Mouse (Mus musculus) kidney, adult 9 months (tissue): ENCODE results near the gene Snx32.
A peak's percentile ranks its signal among the peaks of the same experiment; 100 is the strongest.

Experiments
- DNase-seq: peaks from one replicate; pipeline ENCODE4 v3.0.0; 2022

The Snx32 gene

DNA sequence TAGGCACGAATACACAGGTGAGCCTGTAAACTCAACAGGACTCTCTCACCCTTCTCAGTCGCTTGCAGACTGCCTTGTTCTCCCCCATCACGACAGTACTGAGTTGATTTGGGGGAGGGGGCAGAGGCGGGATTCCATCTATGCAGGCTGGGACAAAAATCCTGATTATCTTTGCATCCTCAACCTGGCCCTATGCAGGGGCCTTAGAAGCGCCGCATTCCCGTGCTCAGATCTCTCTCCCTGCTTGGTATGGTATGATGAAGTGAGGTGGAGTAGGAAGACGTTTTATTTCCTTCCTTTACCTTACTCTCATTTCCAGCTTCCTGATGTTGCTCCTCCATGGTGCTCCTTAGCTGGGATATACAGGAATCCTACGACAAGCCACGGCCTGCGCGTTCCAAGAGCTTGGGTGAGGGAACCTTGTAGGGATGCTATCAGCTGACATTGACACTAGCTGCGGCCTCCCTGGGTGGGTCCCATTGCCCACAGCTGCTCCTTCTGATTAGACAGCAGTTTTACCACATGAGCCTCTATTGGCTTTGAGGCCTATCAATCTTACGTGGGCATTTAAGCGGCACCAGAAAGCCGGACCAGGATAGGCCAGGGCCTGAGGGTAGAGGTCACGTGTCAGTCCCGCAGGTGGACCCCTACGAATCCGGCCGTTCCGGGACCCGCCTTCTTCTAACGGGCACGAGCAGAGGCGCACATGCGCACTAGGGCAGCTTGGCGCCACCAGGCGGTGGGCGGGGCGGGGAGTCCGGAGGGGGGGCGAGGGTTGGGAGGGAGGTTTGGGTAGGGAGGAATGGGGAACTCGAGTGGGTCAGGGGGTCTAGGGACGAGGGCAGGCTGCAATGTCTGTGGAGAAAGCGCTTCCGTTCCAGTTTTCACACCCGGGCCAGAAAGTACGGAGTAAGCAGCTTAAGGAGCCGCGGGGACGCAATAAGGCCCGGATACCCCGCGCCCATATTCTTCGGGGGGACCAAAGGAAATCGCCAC is at the start of gene Snx32:
Snx32 (minus strand) TSS at position 508 of the 996 bp plus-strand sequence.
- DNase-seq, result peak; percentile 99

DNA sequence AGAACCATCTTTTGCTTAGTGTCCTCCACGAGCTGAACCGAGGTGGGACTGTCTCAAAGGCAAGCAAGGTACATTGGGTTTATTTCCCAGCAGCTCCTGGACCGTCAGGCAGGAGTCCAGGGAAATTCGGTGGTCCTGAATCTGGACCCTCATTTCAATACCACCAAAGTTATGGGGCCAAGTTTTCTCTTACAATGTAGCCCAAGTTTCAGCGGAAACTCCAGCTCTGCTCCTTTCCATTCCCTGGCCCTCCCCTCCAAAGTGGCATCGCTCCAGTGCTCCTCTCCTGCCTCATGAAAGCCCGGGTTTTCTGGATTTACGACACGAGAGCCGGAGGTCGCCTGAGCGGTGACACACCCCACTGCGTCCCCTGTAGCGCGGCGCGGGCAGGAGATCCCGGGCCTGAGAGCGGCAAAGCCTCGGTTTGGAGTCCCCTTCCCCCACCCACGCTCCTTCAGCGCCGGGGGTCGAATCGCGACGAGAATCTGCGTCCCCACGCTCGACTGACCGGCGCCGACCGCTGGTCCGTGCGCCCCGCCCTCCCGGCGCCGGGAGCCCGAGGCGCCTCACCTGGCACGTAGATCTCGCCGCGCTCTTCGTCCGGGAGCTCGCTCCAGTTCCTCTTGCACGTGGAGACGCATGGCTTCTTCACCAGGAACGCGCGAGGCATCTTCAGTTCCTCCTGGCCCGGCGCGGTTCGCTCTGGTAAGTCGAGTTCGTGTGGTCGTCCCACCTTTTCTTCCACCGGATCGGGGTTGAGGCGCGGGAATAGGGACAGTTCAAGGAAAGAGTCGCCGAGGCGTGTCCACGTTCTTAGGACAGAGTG is 49.5 kb upstream of the Snx32 start:
- DNase-seq, result peak; percentile 48

DNA sequence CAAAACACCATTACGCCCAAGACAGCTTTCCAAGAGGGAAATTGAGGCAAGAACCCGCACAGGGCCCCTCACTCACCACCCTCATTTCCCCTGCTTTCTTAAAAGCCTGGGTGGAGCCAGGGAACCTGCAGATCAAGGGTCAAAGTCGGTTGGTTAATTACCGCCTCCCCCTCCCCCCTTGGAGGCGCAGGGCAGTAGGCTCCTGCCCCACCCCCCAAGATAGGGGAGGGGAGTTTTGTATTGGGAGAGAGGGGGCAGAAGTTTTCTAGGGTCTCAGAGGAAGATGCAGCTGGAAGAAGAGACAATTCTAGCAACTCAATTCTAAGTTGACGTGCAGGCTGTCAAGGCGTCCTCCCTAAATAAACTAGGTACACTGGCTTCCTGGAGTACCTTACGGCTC is 48.9 kb upstream of the Snx32 start:
- peak; percentile 91 for DNase-seq

DNA sequence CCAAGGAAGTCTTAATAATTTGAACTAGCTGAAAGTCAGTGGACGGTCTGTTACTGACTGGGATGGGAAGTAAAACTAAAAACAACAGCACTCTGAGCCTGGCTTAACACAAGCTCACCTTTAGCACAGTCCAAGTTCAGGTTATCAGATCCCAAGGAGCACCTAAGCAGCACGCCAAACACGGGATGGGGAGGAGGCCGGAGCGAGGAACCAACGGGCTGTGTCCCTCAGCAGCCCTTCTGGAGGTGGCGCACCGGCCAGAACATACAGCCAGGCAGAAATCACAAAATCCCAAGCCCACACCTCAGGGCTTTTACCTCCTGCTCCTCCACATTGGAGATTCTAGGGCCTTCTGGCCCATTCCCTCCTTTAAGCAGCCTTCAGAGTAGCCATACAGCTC is 48.4 kb upstream of the Snx32 start:
- DNase-seq, result no peak

DNA sequence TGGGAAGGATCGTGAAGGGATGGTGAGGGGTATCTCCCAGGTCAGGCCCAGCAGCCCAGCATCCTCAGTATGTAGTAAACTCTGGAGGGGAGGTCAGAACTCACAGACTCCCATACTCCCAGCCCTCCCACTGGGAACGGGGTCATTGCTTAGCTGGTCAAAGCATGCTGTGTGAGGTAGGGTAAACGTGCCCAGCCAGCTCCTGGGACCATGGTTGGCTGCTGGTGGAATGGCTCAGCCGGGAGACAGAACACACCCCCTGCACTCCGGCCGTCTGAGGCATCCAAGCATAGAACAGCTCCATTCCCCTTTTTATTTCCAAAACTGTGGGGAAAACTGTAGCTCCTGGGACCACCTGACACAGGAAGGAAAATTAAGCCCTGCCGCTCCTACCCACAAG is 47.8 kb upstream of the Snx32 start:
- peak; percentile 76 for DNase-seq

DNA sequence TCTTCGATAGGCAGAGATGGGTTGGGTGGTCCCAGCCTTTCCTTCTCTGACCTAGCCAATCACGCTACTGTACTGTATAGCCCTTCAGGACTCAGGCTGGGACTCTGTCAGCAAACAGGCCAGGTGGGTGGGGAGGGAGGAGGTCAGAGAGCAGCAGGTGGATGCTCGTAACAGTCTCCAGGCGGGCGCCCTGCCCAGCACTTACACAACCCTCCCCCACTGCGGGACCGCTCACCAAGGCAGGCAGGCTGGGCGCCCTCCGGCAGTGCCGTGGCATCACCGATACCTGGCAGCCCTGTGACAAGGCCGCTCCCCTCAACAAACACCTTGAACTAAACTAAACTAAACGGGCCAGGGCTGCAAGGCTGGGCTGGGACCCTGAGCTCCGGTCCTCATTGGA is 43.9 kb upstream of the Snx32 start:
- DNase-seq, result peak; percentile 84

DNA sequence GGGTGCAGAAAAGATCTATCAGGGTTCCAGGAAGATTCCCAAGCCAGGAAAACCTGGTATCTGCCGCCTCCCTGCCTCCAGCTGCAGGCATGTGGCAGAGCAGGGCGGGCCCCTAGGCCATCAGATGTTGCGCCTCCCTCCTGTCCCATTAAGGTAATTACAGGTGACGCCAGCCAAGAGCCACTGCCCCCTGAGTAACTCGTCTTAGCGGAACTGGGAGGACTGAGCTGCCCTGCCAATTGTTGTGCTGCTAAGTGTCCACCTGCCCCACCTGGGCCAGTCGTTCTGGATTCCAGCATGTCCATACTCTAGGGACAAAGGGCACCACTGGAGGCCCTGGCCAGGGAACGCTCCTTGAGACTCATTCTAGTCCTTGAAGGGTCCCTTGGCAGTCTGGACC is 43.5 kb upstream of the Snx32 start:
- DNase-seq, result peak; percentile 46

DNA sequence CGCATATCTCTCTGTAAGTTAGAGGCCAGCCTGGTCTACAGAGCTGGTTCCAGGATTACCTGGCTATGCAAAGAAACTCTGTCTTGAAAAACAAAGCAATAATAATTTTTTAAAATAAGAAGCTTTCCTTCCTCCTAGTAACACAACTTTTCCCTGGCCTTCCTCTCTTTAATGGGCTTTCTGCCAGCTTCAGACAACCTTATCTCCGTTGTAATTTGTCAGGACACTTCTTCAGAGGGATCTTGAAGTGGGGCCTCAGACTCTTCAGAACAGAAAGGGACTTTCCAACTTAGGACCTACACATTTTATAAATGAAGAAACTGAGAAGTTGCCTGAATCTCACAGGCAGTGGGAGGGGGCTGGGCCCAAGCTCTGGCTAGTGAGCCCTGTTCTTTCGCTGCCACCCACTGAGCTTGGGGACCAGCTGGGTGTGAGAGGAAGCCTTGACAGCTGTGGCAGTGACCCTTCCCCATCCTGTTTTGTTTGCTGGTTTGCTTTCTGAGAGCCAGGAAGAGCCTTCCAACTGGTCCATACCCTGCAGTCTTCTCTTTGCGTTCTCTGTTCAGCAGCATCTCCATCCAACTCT is 37.2 kb upstream of the Snx32 start:
- DNase-seq, result no peak

DNA sequence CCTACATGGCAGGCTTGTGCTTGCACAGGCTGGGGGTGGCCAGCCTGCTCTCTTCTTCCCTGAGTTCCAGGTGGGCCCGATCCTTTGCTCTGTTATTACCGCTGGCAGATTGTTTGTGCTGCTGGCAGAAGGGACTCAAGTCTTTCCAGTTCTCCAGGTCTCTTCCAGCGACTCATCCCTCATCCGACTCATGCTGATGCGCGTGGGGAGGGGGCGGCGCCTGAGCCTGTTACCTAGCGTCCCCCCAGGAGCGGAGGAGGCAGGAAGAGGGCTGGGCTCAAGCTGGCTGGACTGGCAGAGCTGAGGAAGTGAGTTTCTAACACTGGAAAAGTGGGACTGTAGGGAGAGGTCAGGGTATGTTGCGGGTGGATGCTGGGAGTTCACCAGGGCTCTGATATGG is 33.7 kb upstream of the Snx32 start:
- no peak for DNase-seq

DNA sequence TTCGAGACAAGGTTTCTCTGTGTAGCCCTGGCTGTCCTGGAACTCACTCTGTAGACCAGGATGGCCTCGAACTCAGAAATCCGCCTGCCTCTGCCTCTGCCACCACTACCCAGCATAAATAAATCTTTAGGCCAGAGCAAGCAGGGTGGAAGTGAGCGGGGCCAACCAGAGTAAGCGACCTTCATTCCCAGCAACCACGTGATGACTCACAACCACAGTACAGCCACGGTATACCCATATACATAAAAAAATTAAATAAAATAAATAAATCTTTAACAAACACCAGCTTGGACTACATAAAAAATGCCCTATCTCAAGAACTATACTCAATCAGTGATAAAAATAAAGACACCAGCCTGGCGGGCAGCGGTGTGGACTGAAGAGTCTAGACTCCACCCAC is 33.0 kb upstream of the Snx32 start:
- DNase-seq, result no peak

DNA sequence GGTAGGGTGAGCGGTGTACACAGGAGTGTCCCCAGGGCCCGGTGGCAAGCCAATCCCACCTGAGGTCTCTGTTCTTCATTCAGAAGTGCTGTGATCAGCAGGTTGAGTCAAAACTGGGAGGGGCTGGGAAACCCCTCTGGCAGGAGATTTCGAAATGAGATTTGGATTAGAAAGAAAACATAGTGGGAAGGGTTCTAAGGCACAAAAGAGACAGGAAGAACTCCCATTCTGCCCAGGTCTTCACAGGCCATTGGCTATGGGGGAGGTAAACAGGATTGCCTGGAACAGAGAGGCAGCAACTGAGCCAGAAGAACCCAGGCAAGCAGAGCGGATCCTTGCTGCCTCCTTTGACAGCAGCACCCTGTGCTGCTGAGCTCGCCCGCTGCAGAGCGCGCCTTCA is 28.4 kb upstream of the Snx32 start:
- DNase-seq, result no peak

DNA sequence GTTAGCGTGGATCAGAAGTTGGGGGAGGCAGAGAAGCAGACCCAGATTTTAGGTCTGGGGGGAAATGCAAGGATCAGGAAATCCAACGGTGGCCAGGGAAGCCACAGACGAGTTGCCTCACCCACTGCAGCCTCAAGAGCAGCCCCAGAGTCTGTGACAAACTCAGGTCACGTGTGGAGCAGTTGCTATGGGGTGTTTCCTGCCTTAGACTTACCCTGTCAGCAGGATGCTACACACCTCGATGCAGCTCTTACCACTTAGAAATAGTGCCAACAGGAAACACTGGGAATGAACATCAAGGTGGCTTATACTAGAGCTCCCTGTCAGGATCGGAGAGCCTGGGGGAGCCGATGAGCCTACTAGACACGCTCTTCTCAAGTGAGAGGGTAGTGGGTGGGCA is 22.2 kb upstream of the Snx32 start:
- no peak for DNase-seq

DNA sequence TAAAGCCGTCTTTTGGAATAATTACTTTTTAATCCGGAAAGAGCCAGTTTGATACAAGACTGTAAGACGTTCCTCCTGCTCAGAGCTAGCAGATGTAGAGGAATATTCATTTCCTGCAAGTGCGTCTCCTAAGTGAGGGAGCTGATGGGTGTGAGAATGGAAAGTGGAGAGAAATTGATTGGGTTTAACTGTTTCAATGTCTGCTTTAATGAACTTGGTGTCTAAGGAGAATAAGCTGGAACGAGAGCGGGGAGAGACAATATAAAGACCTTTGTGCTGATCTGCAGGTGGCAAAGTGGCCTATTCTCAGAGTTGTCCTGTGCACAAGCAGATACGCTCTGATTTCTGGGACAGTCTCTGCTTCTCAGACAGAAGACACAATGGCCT is 19.8 kb upstream of the Snx32 start:
- DNase-seq, result no peak

DNA sequence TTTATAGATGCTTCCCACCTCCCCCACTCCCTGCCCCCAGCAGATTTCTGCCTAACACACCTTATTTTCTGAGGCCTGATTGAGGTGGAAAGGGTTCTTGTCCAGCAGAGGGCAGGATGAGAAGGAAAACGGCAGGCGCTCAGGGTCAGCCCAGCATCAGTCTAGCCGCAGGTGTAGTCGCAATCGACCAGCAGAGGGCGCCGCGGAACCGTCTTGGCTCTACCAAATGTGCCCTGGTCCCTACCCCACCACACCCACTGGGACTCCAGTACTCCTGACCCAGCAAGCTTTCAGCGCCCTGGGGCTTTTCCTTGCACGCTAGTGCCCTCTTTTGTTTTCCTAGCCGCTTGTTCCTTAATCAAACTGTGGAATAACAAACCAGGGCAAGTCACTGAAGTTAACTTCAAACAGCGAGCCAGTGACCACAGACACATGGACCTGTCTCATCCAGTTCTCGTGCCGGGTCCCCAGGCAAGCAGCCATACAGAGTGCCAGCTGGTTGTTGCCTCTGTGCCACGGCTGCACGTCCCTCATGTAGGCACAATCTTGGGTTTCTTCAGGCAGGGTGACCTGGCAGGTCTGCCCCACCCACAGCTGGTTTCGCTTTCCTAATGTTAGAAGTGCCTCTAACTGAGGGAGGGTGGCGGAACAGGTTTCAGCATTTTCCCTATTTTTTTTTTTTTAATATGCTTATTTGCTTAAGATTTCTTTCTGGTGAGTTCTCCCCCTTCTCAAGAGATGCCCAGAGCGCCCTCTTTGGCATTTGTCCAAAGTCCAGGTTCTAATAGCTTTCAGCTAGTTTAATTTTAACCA is 19.2 kb upstream of the Snx32 start:
- DNase-seq, result peak; percentile 99

DNA sequence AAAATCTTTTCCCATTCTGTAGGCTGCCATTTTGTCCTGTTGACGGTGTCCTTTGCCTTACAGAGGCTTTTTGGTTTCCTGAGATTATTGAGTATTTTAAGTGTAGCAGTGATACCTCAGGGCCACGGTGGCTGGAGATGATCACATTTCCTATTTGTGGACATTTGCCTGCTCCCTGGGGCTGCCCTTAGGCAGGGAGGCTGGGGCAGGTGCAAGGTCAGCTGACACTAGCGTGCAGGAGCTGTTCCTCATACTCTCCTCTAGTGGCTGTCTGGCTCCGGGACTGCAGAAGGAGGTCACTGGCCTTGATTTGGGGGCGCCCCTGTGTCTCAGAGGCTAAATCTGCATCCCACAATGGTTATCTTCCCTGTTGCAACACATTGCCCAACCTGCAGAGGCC is 14.9 kb upstream of the Snx32 start:
- DNase-seq, result no peak

DNA sequence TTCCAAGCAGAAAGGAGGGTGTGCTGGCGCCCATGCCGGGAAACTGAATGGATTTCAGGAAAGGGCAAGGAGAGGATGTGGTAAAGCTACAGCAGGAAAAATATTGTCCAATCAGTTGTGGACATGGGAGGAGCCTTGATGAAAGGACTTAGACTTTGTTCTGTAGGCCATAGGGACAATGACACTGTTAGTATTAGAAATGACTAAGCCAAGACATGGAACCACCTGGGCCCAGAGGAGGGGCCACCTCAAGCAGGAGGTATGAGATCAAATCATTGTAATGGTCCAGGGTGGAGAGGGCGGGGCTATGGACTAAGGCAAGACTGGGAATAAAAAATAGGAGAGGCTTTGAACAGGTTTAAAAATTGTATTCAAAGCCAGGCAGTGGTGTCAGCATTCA is 8.4 kb upstream of the Snx32 start:
- DNase-seq, result peak; percentile 50

DNA sequence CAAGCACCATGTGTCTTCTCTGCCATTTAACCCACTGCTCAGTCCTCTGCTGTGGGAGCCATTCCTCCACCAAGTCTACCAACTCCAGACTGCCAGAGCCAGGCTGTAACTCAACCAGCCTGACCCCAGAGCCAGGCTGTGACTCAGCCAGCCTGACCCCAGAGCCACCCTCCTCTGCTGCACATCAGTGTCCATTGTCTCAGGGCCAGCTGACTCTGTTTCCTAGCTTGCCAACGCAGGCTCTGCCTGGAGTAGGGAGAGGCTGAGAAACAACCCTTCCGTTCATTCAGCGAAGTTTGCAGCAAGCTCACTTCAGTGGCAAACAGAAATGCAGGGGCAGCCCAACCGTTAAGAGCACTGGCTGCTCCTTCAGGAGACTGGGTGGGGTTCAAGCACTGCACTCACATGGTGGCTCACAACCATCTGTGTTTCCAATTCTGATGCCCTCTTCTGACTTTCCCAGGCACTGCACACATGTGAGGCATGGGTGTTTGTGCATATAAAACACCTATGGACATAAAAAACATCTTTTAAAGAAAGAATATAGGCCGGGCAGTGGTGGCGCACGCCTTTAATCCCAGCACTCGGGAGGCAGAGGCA is 6.7 kb upstream of the Snx32 start:
- DNase-seq, result no peak

DNA sequence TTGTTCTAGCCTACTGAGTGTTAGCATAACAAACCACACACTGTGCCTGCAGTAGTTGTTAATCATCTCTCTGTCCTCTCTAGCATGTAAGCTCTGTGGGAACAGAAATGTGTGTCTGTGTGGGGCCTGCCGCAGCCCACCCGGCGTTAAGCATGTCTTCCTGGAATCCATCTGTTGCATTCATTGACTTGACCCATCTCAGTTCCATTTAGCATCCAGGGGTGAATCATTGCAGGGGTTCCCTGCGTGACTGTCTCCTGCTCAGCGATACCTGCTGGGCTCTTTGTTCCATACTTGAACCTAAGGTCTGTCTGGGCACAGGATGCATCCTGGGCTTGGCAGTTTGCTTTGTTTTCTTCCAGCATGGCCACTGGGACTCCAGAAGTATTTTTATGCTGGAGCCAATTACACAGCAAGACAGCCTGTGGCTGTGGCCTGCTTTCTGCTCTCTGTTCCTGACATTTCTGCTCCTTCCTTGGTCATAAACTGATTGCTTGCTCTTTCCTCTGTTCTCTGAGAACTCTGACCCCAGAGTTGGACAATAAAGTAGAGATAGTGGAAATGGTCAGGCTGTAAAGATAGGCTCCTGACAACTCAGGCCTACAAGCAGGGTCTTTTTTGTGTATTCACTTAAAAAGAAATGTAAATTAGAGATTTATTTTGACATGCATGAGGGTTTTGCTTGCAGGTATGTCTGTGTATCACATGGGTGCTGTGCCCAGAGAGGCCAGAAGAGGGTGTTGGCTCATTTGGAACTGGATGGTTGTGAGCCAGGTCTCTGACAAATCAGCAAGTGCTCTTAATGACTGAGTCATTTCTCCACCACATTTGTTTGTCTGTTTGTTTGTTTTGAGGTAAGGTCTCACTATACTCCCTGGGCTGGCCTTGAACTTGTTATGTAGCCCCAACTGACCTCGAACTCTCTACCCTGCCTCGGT is 5.8 kb upstream of the Snx32 start:
- peak; percentile 34 for DNase-seq

DNA sequence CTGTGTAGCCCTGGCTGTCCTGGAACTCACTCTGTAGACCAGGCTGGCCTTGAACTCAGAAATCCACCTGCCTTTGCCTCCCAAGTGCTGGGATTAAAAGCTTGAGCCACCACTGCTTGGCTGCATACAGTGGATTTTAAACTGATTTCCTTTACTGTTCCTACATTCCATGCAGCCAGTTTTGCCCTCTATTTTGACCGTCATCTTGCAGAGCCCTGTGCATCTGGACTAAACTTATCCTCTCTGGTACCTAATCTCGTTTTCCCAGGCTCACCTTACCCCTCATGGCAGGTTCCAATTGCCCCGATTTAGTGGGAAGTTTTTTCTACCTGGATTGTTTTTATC is 2.6 kb upstream of the Snx32 start:
- DNase-seq, result no peak

DNA sequence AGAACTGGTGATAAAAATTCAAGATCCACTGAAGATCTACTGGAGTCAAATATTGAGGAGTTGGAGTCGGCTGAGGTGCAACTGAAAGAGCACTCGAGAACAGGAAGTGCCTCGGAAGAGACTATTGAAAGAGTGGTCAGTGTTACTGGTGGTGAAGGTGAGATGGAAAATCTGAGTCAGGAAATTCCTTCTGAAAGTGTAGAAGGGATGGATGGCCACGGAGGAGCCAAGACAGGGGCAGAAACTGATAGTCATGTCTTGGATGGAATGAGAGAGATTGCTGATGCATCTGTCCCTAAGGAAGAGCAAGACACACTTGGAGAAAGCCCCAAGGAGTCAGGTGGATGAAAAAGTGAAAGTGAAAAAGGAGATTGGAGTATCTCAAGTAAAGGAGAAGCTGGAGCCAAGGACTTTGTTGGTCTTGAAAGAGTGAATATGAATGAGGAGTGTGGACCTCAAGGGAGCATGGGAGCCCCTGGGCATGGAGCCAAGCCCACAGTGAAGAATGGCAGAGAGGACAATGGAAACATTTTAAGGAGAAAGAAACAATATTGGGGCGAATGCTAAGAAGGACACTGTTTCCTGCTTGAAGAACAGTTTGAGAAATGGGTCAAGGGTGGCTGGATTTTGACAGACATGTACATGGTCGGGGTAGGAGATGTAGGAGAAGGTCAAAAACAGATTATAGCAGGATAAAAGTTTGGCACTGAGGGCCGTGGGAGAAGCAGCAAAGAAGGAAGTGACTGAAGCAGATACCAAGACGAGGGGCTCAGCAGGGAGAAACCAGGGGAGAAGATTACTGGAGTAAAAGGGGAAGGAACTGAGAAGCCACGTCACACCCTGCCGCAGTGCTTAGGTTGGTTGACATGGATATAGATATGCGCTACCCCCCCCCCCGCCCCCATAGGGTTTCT is 2.0 kb upstream of the Snx32 start:
- DNase-seq, result no peak
